ENCODE assay signal across 23 mouse cellular contexts in genomic region chr19:57396609-57397008, GRCm38 (mm10). TPM values are rescaled to one million over a fixed set of nuclear protein-coding genes. Genes with fewer than 3 reads are reported as not detected.
DNase-seq lines count a peak whose midpoint lies in the region; ATAC-seq and TF ChIP-seq lines count a peak whose summit lies in the region.
"Had no signal": no experiment of that assay in that cellular context is flagged by ENCODE, and none has a peak within 500 bp of the region (broad histone marks: within the 10 kb centered on the region; RNA-seq: fewer than 3 reads in every experiment).

No protein-coding gene starts in this region.

- no peak overlapping the region for H3K27ac ChIP-seq in kidney, postnatal 0 days
- no peak overlapping the region for H3K27ac ChIP-seq in liver, embryonic 16.5 days (ENCODE audit: low read length)
- no peak overlapping the region for H3K27ac ChIP-seq in gastrocnemius, adult 2 months
- no peak overlapping the region for H3K27ac ChIP-seq in hindbrain, embryonic 12.5 days
- H3K27ac ChIP-seq: embryonic facial prominence, embryonic 15.5 days; forebrain, embryonic 15.5 days; layer of hippocampus, adult 2 months; limb, embryonic 13.5 days; midbrain, embryonic 12.5 days had no signal

- no peaks in the 10 kb centered on the region for H3K4me1 ChIP-seq in kidney, postnatal 0 days (replicated peaks; ENCODE audit: insufficient read depth, low read length)
- H3K4me1 ChIP-seq in liver, embryonic 16.5 days (ENCODE audit: control insufficient read depth, low read depth, low read length): peaks cover 7% of the 10 kb centered on the region
- H3K4me1 ChIP-seq in hindbrain, embryonic 12.5 days: no peaks in the 10 kb centered on the region
- H3K4me1 ChIP-seq: embryonic facial prominence, embryonic 15.5 days; forebrain, embryonic 15.5 days; limb, embryonic 13.5 days; midbrain, embryonic 12.5 days had no signal

- no peaks in the 10 kb centered on the region for H3K9me3 ChIP-seq in kidney, postnatal 0 days (replicated peaks; ENCODE audit: low read length)
- no peaks in the 10 kb centered on the region for H3K9me3 ChIP-seq in liver, embryonic 16.5 days (replicated peaks; ENCODE audit: control insufficient read depth, low read length)
- no peaks in the 10 kb centered on the region for H3K9me3 ChIP-seq in hindbrain, embryonic 12.5 days (replicated peaks)
- H3K9me3 ChIP-seq: embryonic facial prominence, embryonic 15.5 days; forebrain, embryonic 15.5 days; limb, embryonic 13.5 days; midbrain, embryonic 12.5 days had no signal

- peak; percentile 21 for DNase-seq in kidney, postnatal 0 days (ENCODE audit: low spot score)
- no peak for DNase-seq in kidney, postnatal 36 days
- DNase-seq in MEL-GATA-1-ER (ENCODE audit: extremely low read depth, low read depth): peak; percentile 59
- no peak for DNase-seq in gastrocnemius, adult 2 months
- DNase-seq in ovary, postnatal 10 days (ENCODE audit: low spot score): no peak
- DNase-seq: adrenal gland, postnatal 14 days; cerebellum, adult 2 months; gastrocnemius, postnatal 14 days; heart, adult 11 months; heart, postnatal 10 days; kidney, postnatal 10 days; lung, embryonic 14.5 days; right cerebral cortex, postnatal 14 days; spleen, adult 18-20 months had no signal

- TF ChIP-seq CTCF in kidney, postnatal 0 days (IDR thresholded peaks at IDR 0.05; ENCODE audit: low read depth): no peak
- no peak for TF ChIP-seq CTCF in gastrocnemius, adult 2 months (IDR thresholded peaks at IDR 0.05)

- no peaks in the 10 kb centered on the region for H3K27me3 ChIP-seq in kidney, postnatal 0 days (ENCODE audit: insufficient read depth, low read length)
- H3K27me3 ChIP-seq in liver, embryonic 16.5 days (ENCODE audit: control insufficient read depth, insufficient read depth, low read depth, low read length): no peaks in the 10 kb centered on the region
- H3K27me3 ChIP-seq in hindbrain, embryonic 12.5 days: no peaks in the 10 kb centered on the region
- H3K27me3 ChIP-seq: embryonic facial prominence, embryonic 15.5 days; forebrain, embryonic 15.5 days; limb, embryonic 13.5 days; midbrain, embryonic 12.5 days had no signal

- 0 out of 2 replicates have a peak, but pooled peaks have one; percentile 31 for ATAC-seq in kidney, postnatal 0 days (replicated peaks; ENCODE audit: low FRiP score, low read depth)
- ATAC-seq in liver, embryonic 16.5 days (ENCODE audit: low read depth): peak; percentile 30; the same call in 1 of the 2 replicates
- no peak for ATAC-seq in hindbrain, embryonic 12.5 days (ENCODE audit: low FRiP score)
- ATAC-seq: forebrain, embryonic 15.5 days; intestine, postnatal 0 days had no signal

- intact Hi-C loops in gastrocnemius, adult 2 months (cut with DNase I): no loop called here

- no peak overlapping the region for H3K4me2 ChIP-seq in kidney, postnatal 0 days (ENCODE audit: low read length)
- no peak overlapping the region; the same call in 1 of the 2 replicates for H3K4me2 ChIP-seq in liver, embryonic 16.5 days (ENCODE audit: low read depth, low read length)
- H3K4me2 ChIP-seq in hindbrain, embryonic 12.5 days (replicated peaks): no peak overlapping the region
- H3K4me2 ChIP-seq: embryonic facial prominence, embryonic 15.5 days; forebrain, embryonic 15.5 days; heart, embryonic 11.5 days; limb, embryonic 13.5 days; lung, embryonic 14.5 days; midbrain, embryonic 12.5 days had no signal

- H3K36me3 ChIP-seq in kidney, postnatal 0 days (ENCODE audit: insufficient read depth, low read length): no peaks in the 10 kb centered on the region
- H3K36me3 ChIP-seq in liver, embryonic 16.5 days (ENCODE audit: control insufficient read depth, insufficient read depth): no peaks in the 10 kb centered on the region
- H3K36me3 ChIP-seq in hindbrain, embryonic 12.5 days: no peaks in the 10 kb centered on the region
- H3K36me3 ChIP-seq: embryonic facial prominence, embryonic 15.5 days; midbrain, embryonic 12.5 days had no signal

- no peak overlapping the region for H3K4me3 ChIP-seq in kidney, postnatal 0 days (replicated peaks; ENCODE audit: low read depth, low read length)
- H3K4me3 ChIP-seq in liver, embryonic 16.5 days (ENCODE audit: low read depth, low read length): no peak overlapping the region
- H3K4me3 ChIP-seq in gastrocnemius, adult 2 months: no peak overlapping the region
- H3K4me3 ChIP-seq in hindbrain, embryonic 12.5 days: no peak overlapping the region
- H3K4me3 ChIP-seq: embryonic facial prominence, embryonic 15.5 days; forebrain, embryonic 15.5 days; layer of hippocampus, adult 2 months; limb, embryonic 13.5 days; midbrain, embryonic 12.5 days had no signal

- 30% methylated on average over 7 of the region's 7 CpGs for WGBS in kidney, postnatal 0 days
- 17% methylated on average over 7 of the region's 7 CpGs for WGBS in liver, embryonic 16.5 days (ENCODE audit: insufficient replicate concordance)
- WGBS in hindbrain, embryonic 12.5 days: 79% methylated on average over 7 of the region's 7 CpGs

- H3K9ac ChIP-seq in kidney, postnatal 0 days (ENCODE audit: low read depth, low read length): no peak overlapping the region
- H3K9ac ChIP-seq in liver, embryonic 16.5 days (ENCODE audit: low read depth, low read length): no peak overlapping the region
- H3K9ac ChIP-seq in hindbrain, embryonic 12.5 days: no peak overlapping the region
- H3K9ac ChIP-seq: embryonic facial prominence, embryonic 15.5 days; forebrain, embryonic 15.5 days; limb, embryonic 13.5 days; lung, embryonic 14.5 days; midbrain, embryonic 12.5 days had no signal

RNA-seq across cellular contexts. Expression of gene Fam160b1, which starts 36.1 kb away (rescaled TPM):
- polyA plus RNA-seq in kidney, postnatal 0 days (2015; fragmentation: Nextera tagmentation; extraction: Ambion mirVana): 12.6 and 12.8 TPM in 2 replicates
- polyA plus RNA-seq in liver, embryonic 16.5 days (2015; fragmentation: Nextera tagmentation; extraction: Ambion mirVana): 5.6 and 7.2 TPM in 2 replicates
- 10 to 100 TPM; 12.0 to 17.4 TPM for total RNA-seq in gastrocnemius, adult 2 months (2021)
- 19.6 TPM in 2 replicates for polyA plus RNA-seq in hindbrain, embryonic 12.5 days (2016; fragmentation: Nextera tagmentation; extraction: Ambion mirVana)

RNA-seq across cellular contexts. Expression of gene Trub1, which starts 56.1 kb away (rescaled TPM):
- 24.8 and 25.5 TPM in 2 replicates for polyA plus RNA-seq in kidney, postnatal 0 days (2015; fragmentation: Nextera tagmentation; extraction: Ambion mirVana)
- polyA plus RNA-seq in liver, embryonic 16.5 days (2015; fragmentation: Nextera tagmentation; extraction: Ambion mirVana): 7.3 and 8.7 TPM in 2 replicates
- 1 to 10 TPM; 3.8 to 6.9 TPM for total RNA-seq in gastrocnemius, adult 2 months (2021)
- 15.9 and 18.9 TPM in 2 replicates for polyA plus RNA-seq in hindbrain, embryonic 12.5 days (2016; fragmentation: Nextera tagmentation; extraction: Ambion mirVana)

Comparison
In these comparisons a context has a peak if more than half of its experiments do, and no peak if none do; other contexts are left out.
1. DNase-seq: peak in kidney, postnatal 0 days (single experiment) and MEL-GATA-1-ER (single experiment); none in kidney, postnatal 36 days (0 of 2), gastrocnemius, adult 2 months (single experiment) and ovary, postnatal 10 days (single experiment).